Mouse (Mus musculus) testis, adult 2 months (tissue): ENCODE measurements around the gene Retreg3. TPM values are rescaled to one million over a fixed set of nuclear protein-coding genes. Genes with fewer than 3 reads are reported as not detected.

Experiments
- H3K27ac ChIP-seq: fragments of 200-500 bp; 2 replicates; pipeline ENCODE4 v1.5.1; 2012; ENCODE audit warnings: low read depth, low read length; ENCODE audit not compliant: control insufficient read depth, insufficient read depth
- H3K27me3 ChIP-seq: fragments of 200-500 bp; 2 replicates; pipeline ENCODE4 v1.6.1; 2012; ENCODE audit warnings: mild to moderate bottlenecking, low read length, moderate library complexity; ENCODE audit not compliant: control insufficient read depth, insufficient read depth
- H3K36me3 ChIP-seq: fragments of 200-500 bp; 2 replicates; pipeline ENCODE4 v1.6.1; 2012; ENCODE audit warnings: mild to moderate bottlenecking, low read length; ENCODE audit not compliant: control insufficient read depth, insufficient read depth
- H3K4me1 ChIP-seq: fragments of 200-500 bp; 2 replicates; pipeline ENCODE4 v1.6.1; 2012; ENCODE audit warnings: low read length; ENCODE audit not compliant: control insufficient read depth, insufficient read depth
- H3K4me3 ChIP-seq: fragments of 200-500 bp; 2 replicates; pipeline ENCODE4 v1.5.1; 2012; ENCODE audit warnings: low read depth, mild to moderate bottlenecking, low read length, moderate library complexity, mixed read lengths; ENCODE audit not compliant: control insufficient read depth
- CTCF ChIP-seq: fragments of 200-500 bp; IDR thresholded peaks from 2 replicates; pipeline ENCODE4 v1.5.1; 2012; ENCODE audit warnings: low read depth, mild to moderate bottlenecking, inconsistent platforms, low read length, moderate library complexity; ENCODE audit not compliant: control insufficient read depth, insufficient read depth, insufficient replicate concordance
- POLR2A ChIP-seq: fragments of 200-500 bp; IDR thresholded peaks from 2 replicates; pipeline ENCODE4 v1.6.1; 2012; ENCODE audit warnings: low read depth, mild to moderate bottlenecking, inconsistent platforms, low read length, moderate library complexity; ENCODE audit not compliant: control insufficient read depth
- polyA plus RNA-seq: library from polyadenylated mRNA; depleted of rRNA; stranded (reverse); fragments of >200 nt; gene quantifications from 2 replicates; pipeline ENCODE4 v1.2.3, GENCODE M21; 2012; rRNA removed

The Retreg3 gene
- polyA plus RNA-seq, 1 experiment, result 53.8 TPM

GRCm38 (mm10) chr11:101052751-101053473 is 66.8 kb downstream of the Retreg3 start:
- H3K36me3 ChIP-seq, result no peaks in the 10 kb centered on the region
- TF ChIP-seq CTCF (no peak), POLR2A (no peak)
- peak overlapping the region; percentile 16; the same call in 1 of the 2 replicates for H3K27ac ChIP-seq
- no peaks in the 10 kb centered on the region for H3K27me3 ChIP-seq
- H3K4me1 ChIP-seq, result peaks cover 3% of the 10 kb centered on the region
- no peak overlapping the region for H3K4me3 ChIP-seq

- H3K36me3 ChIP-seq, result no peaks in the 10 kb centered on the region
- TF ChIP-seq CTCF (no peak), POLR2A (no peak)
- no peak overlapping the region for H3K27ac ChIP-seq
These were observed 68.1 kb downstream of the Retreg3 start for GRCm38 (mm10) chr11:101051617-101052016.

GRCm38 (mm10) chr11:101051051-101051493 is 68.6 kb downstream of the Retreg3 start:
- Histone ChIP-seq H3K36me3 (no peaks in the 10 kb centered on the region; the same call in 1 of the 2 replicates), H3K27me3 (no peaks in the 10 kb centered on the region), H3K4me1 (no peaks in the 10 kb centered on the region), H3K4me3 (no peak overlapping the region), H3K27ac (no peak overlapping the region)
- TF ChIP-seq POLR2A, result no peak
- no peak for TF ChIP-seq CTCF

More at GRCm38 (mm10) chr11:101051617-101052016, 68.1 kb downstream of the Retreg3 start:
- no peaks in the 10 kb centered on the region for H3K27me3 ChIP-seq
- H3K4me1 ChIP-seq, result peaks cover 1% of the 10 kb centered on the region
- no peak overlapping the region for H3K4me3 ChIP-seq

- TF ChIP-seq POLR2A (no peak), CTCF (no peak)
- Histone ChIP-seq H3K36me3 (no peaks in the 10 kb centered on the region; the same call in 1 of the 2 replicates), H3K4me3 (no peak overlapping the region), H3K4me1 (no peaks in the 10 kb centered on the region), H3K27ac (no peak overlapping the region), H3K27me3 (no peaks in the 10 kb centered on the region)
These were observed 69.3 kb downstream of the Retreg3 start for GRCm38 (mm10) chr11:101050359-101050758.

- H3K36me3 ChIP-seq, result peaks cover 2% of the 10 kb centered on the region; the same call in 1 of the 2 replicates
- no peak overlapping the region for H3K4me3 ChIP-seq
- TF ChIP-seq POLR2A (no peak), CTCF (no peak)
These were observed 72.2 kb downstream of the Retreg3 start for GRCm38 (mm10) chr11:101047502-101047901.

GRCm38 (mm10) chr11:101046440-101046839 is 73.3 kb downstream of the Retreg3 start:
- no peaks in the 10 kb centered on the region for H3K4me1 ChIP-seq
- H3K27me3 ChIP-seq, result no peaks in the 10 kb centered on the region
- no peak for TF ChIP-seq POLR2A
- no peak for TF ChIP-seq CTCF
- H3K27ac ChIP-seq, result no peak overlapping the region
- H3K36me3 ChIP-seq, result peaks cover 2% of the 10 kb centered on the region; the same call in 1 of the 2 replicates
- no peak overlapping the region for H3K4me3 ChIP-seq

More at GRCm38 (mm10) chr11:101047502-101047901, 72.2 kb downstream of the Retreg3 start:
- Histone ChIP-seq H3K27me3 (no peaks in the 10 kb centered on the region), H3K4me1 (no peaks in the 10 kb centered on the region), H3K27ac (no peak overlapping the region)

Other genes with a start within 250 kb of the Retreg3 start
- 25.0 and 30.2 TPM in 2 replicates for gene Stat3, start 180.4 kb downstream of the Retreg3 start, polyA plus RNA-seq
- gene Cavin1, start 149.0 kb downstream of the Retreg3 start, polyA plus RNA-seq, result 5.1 and 6.1 TPM in 2 replicates
- 18.1 and 23.7 TPM in 2 replicates for gene Atp6v0a1, start 110.4 kb downstream of the Retreg3 start, polyA plus RNA-seq
- 46.2 and 46.3 TPM in 2 replicates for gene Naglu, start 49.9 kb downstream of the Retreg3 start, polyA plus RNA-seq
- 0.66 and 0.88 TPM in 2 replicates for gene Hsd17b1, start 41.5 kb downstream of the Retreg3 start, polyA plus RNA-seq
- 21.0 and 21.7 TPM in 2 replicates for gene Coasy, start 37.3 kb downstream of the Retreg3 start, polyA plus RNA-seq
- gene Mlx, start 32.6 kb downstream of the Retreg3 start, polyA plus RNA-seq, result 6.4 and 6.7 TPM in 2 replicates
- gene Psmc3ip, start 24.5 kb downstream of the Retreg3 start, polyA plus RNA-seq, result 77.6 and 77.9 TPM in 2 replicates
- gene Tubg1, start within 50 bp of the Retreg3 start, polyA plus RNA-seq, result 22.4 and 27.3 TPM in 2 replicates
- gene Tubg2, start 36.0 kb upstream of the Retreg3 start, polyA plus RNA-seq, result 1.6 and 1.9 TPM in 2 replicates
- 0.40 and 0.44 TPM in 2 replicates for gene Cntnap1, start 50.6 kb upstream of the Retreg3 start, polyA plus RNA-seq
- 2.6 and 4.1 TPM in 2 replicates for gene Plekhh3, start 51.5 kb upstream of the Retreg3 start, polyA plus RNA-seq
- gene Ccr10, start 55.5 kb upstream of the Retreg3 start, polyA plus RNA-seq, result 0.05 TPM in 1 of 2 replicates, not detected in the other
- 14.3 and 14.5 TPM in 2 replicates for gene Ezh1, start 106.6 kb upstream of the Retreg3 start, polyA plus RNA-seq
- gene Ramp2, start 126.1 kb upstream of the Retreg3 start, polyA plus RNA-seq, result 5.6 and 5.8 TPM in 2 replicates
- gene Vps25, start 133.8 kb upstream of the Retreg3 start, polyA plus RNA-seq, result 26.1 and 26.2 TPM in 2 replicates
- gene Wnk4, start 140.7 kb upstream of the Retreg3 start, polyA plus RNA-seq, result 10.8 and 12.3 TPM in 2 replicates
- 37.1 and 54.6 TPM in 2 replicates for gene Cntd1, start 159.1 kb upstream of the Retreg3 start, polyA plus RNA-seq
- gene Coa3, start 159.2 kb upstream of the Retreg3 start, polyA plus RNA-seq, result 46.6 and 62.4 TPM in 2 replicates
- gene Becn1, start 182.4 kb upstream of the Retreg3 start, polyA plus RNA-seq, result 111 and 116 TPM in 2 replicates
- gene Psme3, start 196.3 kb upstream of the Retreg3 start, polyA plus RNA-seq, result 59.1 and 74.5 TPM in 2 replicates
- 4.7 TPM in 2 replicates for gene Aoc2, start 205.2 kb upstream of the Retreg3 start, polyA plus RNA-seq
- gene Aoc3, start 210.7 kb upstream of the Retreg3 start, polyA plus RNA-seq, result 4.2 and 4.4 TPM in 2 replicates
- gene G6pc, start 247.7 kb upstream of the Retreg3 start, polyA plus RNA-seq, result not detected in 2 replicates